Mouse (Mus musculus): ENCODE measurements around the gene Gck. TPM values are rescaled to one million over a fixed set of nuclear protein-coding genes. Genes with fewer than 3 reads are reported as not detected.
"Not testable (repeated sequence)": the region's sequence is repeated elsewhere in the genome, so short reads cannot be mapped to it uniquely, and the experiment has no call there.

The Gck gene
- polyA plus RNA-seq, 1 experiment: not detected

- H3K27ac ChIP-seq (ENCODE audit: insufficient read depth, low read depth, low read length): no peak within 1 kb of the TSS
- WGBS: 82% methylated on average over 5 of the region's 5 CpGs
- TF ChIP-seq POLR2A (IDR thresholded peaks at IDR 0.05; ENCODE audit: insufficient read depth, low read depth, low read length): no peak
- no peak for TF ChIP-seq CTCF (IDR thresholded peaks at IDR 0.05; ENCODE audit: insufficient read depth, low read depth, low read length)
- peaks cover 28% of the 10 kb centered on the region for H3K4me1 ChIP-seq (ENCODE audit: control insufficient read depth, insufficient read depth, low read length)
- no peak within 1 kb of the TSS for H3K4me3 ChIP-seq (ENCODE audit: insufficient read depth, low read depth, low read length)
Measured at GRCm38 (mm10) chr11:5898531-5898930, 51.4 kb downstream of the Gck start, which contains the start of gene Myl7. Gene Myl7 (minus strand): TSS chr11:5898782.

GRCm38 (mm10) chr11:5897839-5898238 is 52.0 kb downstream of the Gck start:
- Histone ChIP-seq H3K27ac (ENCODE audit: insufficient read depth, low read depth, low read length) (no peak overlapping the region), H3K4me3 (ENCODE audit: insufficient read depth, low read depth, low read length) (no peak overlapping the region), H3K4me1 (ENCODE audit: control insufficient read depth, insufficient read depth, low read length) (peaks cover 24% of the 10 kb centered on the region)
- WGBS: 48% methylated on average over 10 of the region's 10 CpGs
- TF ChIP-seq POLR2A (IDR thresholded peaks at IDR 0.05; ENCODE audit: insufficient read depth, low read depth, low read length): no peak
- no peak for TF ChIP-seq CTCF (IDR thresholded peaks at IDR 0.05; ENCODE audit: insufficient read depth, low read depth, low read length)

- no peak for TF ChIP-seq POLR2A (IDR thresholded peaks at IDR 0.05; ENCODE audit: insufficient read depth, low read depth, low read length)
- no peak for TF ChIP-seq CTCF (IDR thresholded peaks at IDR 0.05; ENCODE audit: insufficient read depth, low read depth, low read length)
- Histone ChIP-seq H3K4me3 (ENCODE audit: insufficient read depth, low read depth, low read length) (no peak overlapping the region), H3K27ac (ENCODE audit: insufficient read depth, low read depth, low read length) (no peak overlapping the region), H3K4me1 (ENCODE audit: control insufficient read depth, insufficient read depth, low read length) (peaks cover 19% of the 10 kb centered on the region)
- WGBS: 31% methylated on average over 16 of the region's 16 CpGs
Measured at GRCm38 (mm10) chr11:5897230-5897629, 52.7 kb downstream of the Gck start.

GRCm38 (mm10) chr11:5893807-5894206 is 56.1 kb downstream of the Gck start:
- WGBS: 87% methylated on average over 6 of the region's 6 CpGs
- no peak for TF ChIP-seq CTCF (IDR thresholded peaks at IDR 0.05; ENCODE audit: insufficient read depth, low read depth, low read length)
- Histone ChIP-seq H3K4me3 (ENCODE audit: insufficient read depth, low read depth, low read length) (no peak overlapping the region), H3K4me1 (ENCODE audit: control insufficient read depth, insufficient read depth, low read length) (0 out of 2 replicates have a peak, but pooled peaks cover 4% of the 10 kb centered on the region), H3K27ac (ENCODE audit: insufficient read depth, low read depth, low read length) (no peak overlapping the region)

- Histone ChIP-seq H3K4me1 (ENCODE audit: control insufficient read depth, insufficient read depth, low read length) (0 out of 2 replicates have a peak, but pooled peaks cover 4% of the 10 kb centered on the region), H3K4me3 (ENCODE audit: insufficient read depth, low read depth, low read length) (no peak overlapping the region), H3K27ac (ENCODE audit: insufficient read depth, low read depth, low read length) (no peak overlapping the region)
- no peak for TF ChIP-seq POLR2A (IDR thresholded peaks at IDR 0.05; ENCODE audit: insufficient read depth, low read depth, low read length)
- no peak for TF ChIP-seq CTCF (IDR thresholded peaks at IDR 0.05; ENCODE audit: insufficient read depth, low read depth, low read length)
- 87% methylated on average over 4 of the region's 4 CpGs for WGBS
Measured at GRCm38 (mm10) chr11:5892810-5893368, 57.0 kb downstream of the Gck start.

- H3K27ac ChIP-seq (ENCODE audit: insufficient read depth, low read depth, low read length): no peak overlapping the region
- no peak for TF ChIP-seq POLR2A (IDR thresholded peaks at IDR 0.05; ENCODE audit: insufficient read depth, low read depth, low read length)
- no peak for TF ChIP-seq CTCF (IDR thresholded peaks at IDR 0.05; ENCODE audit: insufficient read depth, low read depth, low read length)
- 72% methylated on average over 8 of the region's 8 CpGs for WGBS
- no peak overlapping the region for H3K4me3 ChIP-seq (ENCODE audit: insufficient read depth, low read depth, low read length)
- H3K4me1 ChIP-seq (ENCODE audit: control insufficient read depth, insufficient read depth, low read length): no peaks in the 10 kb centered on the region
Measured at GRCm38 (mm10) chr11:5892151-5892591, 57.7 kb downstream of the Gck start.

GRCm38 (mm10) chr11:5888563-5888962 is 61.3 kb downstream of the Gck start:
- not testable (repeated sequence) for H3K4me3 ChIP-seq (ENCODE audit: insufficient read depth, low read depth, low read length); H3K4me1 ChIP-seq (ENCODE audit: control insufficient read depth, insufficient read depth, low read length); H3K27ac ChIP-seq (ENCODE audit: insufficient read depth, low read depth, low read length)
- 85% methylated on average over 5 of the region's 5 CpGs for WGBS

- Histone ChIP-seq H3K4me3 (ENCODE audit: insufficient read depth, low read depth, low read length) (no peak overlapping the region), H3K4me1 (ENCODE audit: control insufficient read depth, insufficient read depth, low read length) (0 out of 2 replicates have a peak, but pooled peaks cover 2% of the 10 kb centered on the region), H3K27ac (ENCODE audit: insufficient read depth, low read depth, low read length) (no peak overlapping the region)
- WGBS: 53% methylated on average over 5 of the region's 5 CpGs
- TF ChIP-seq POLR2A (IDR thresholded peaks at IDR 0.05; ENCODE audit: insufficient read depth, low read depth, low read length): no peak
Measured at GRCm38 (mm10) chr11:5887250-5887649, 62.6 kb downstream of the Gck start.

- H3K27ac ChIP-seq (ENCODE audit: insufficient read depth, low read depth, low read length): no peak overlapping the region
- 0 out of 2 replicates have a peak, but pooled peaks cover 2% of the 10 kb centered on the region for H3K4me1 ChIP-seq (ENCODE audit: control insufficient read depth, insufficient read depth, low read length)
- H3K4me3 ChIP-seq (ENCODE audit: insufficient read depth, low read depth, low read length): no peak overlapping the region
- TF ChIP-seq CTCF (IDR thresholded peaks at IDR 0.05; ENCODE audit: insufficient read depth, low read depth, low read length) (peak; percentile 46; the same call in 1 of the 2 replicates), POLR2A (IDR thresholded peaks at IDR 0.05; ENCODE audit: insufficient read depth, low read depth, low read length) (no peak)
- WGBS: 17% methylated on average over 9 of the region's 9 CpGs
Measured at GRCm38 (mm10) chr11:5886187-5886586, 63.7 kb downstream of the Gck start.

GRCm38 (mm10) chr11:5882518-5882917 is 67.4 kb downstream of the Gck start:
- H3K27ac ChIP-seq (ENCODE audit: insufficient read depth, low read depth, low read length): no peak overlapping the region
- WGBS: 82% methylated on average over 8 of the region's 8 CpGs
- 0 out of 2 replicates have a peak, but pooled peaks cover 2% of the 10 kb centered on the region for H3K4me1 ChIP-seq (ENCODE audit: control insufficient read depth, insufficient read depth, low read length)
- no peak for TF ChIP-seq POLR2A (IDR thresholded peaks at IDR 0.05; ENCODE audit: insufficient read depth, low read depth, low read length)
- no peak overlapping the region for H3K4me3 ChIP-seq (ENCODE audit: insufficient read depth, low read depth, low read length)
